In the genomic region with DNA sequence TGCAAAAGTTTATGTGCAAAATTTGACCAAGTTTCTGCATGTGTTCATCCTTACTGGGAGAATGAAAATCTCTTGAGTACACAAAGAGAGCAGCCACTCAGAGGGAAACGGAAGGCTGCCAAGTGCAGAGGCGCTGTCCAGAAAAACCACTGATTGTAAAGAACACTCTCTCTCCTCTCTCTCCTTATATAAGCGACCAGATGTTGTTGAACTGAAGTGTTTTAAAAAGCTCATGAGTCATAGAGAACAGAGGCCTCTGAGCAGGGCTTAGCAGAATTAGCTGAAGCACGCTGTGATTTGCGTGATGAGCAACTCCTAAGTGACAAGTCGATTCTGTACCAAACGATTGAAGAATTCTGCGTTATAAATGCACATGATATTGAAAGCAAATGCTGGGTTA, we compare ENCODE assay signal across 9 mouse cellular contexts.
DNase-seq lines count a peak whose midpoint lies in the region; ATAC-seq and TF ChIP-seq lines count a peak whose summit lies in the region.
"Had no signal": no experiment of that assay in that cellular context is flagged by ENCODE, and none has a peak within 500 bp of the region (broad histone marks: within the 10 kb centered on the region; RNA-seq: fewer than 3 reads in every experiment).

No protein-coding gene starts in this region.

- WGBS in forebrain, embryonic 11.5 days, result 65% methylated on average over 8 of the region's 8 CpGs
- WGBS in forebrain, embryonic 10.5 days, result 77% methylated on average over 8 of the region's 8 CpGs
- WGBS in cerebellum, adult 2 months, result 31% methylated on average over 8 of the region's 8 CpGs

- no peak for TF ChIP-seq POLR2A in cerebellum, adult 2 months (IDR thresholded peaks at IDR 0.05; ENCODE audit: borderline replicate concordance, insufficient read depth, low read length)

- intact Hi-C loops in gastrocnemius, postnatal 14 days (cut with DNase I; ENCODE audit: low total_unique reads), result no loop called here

- no peak overlapping the region for H3K9ac ChIP-seq in forebrain, embryonic 11.5 days (ENCODE audit: low read length)
- H3K9ac ChIP-seq: embryonic facial prominence, embryonic 13.5 days had no signal

- H3K4me2 ChIP-seq in forebrain, embryonic 11.5 days (ENCODE audit: low read depth, low read length, severe bottlenecking), result no peak overlapping the region
- H3K4me2 ChIP-seq: embryonic facial prominence, embryonic 13.5 days had no signal

- H3K9me3 ChIP-seq in forebrain, embryonic 11.5 days (ENCODE audit: control insufficient read depth, low read length), result no peaks in the 10 kb centered on the region
- no peaks in the 10 kb centered on the region for H3K9me3 ChIP-seq in forebrain, embryonic 10.5 days

- H3K36me3 ChIP-seq in forebrain, embryonic 11.5 days (ENCODE audit: control insufficient read depth, insufficient read depth, low read length), result no peaks in the 10 kb centered on the region
- no peaks in the 10 kb centered on the region for H3K36me3 ChIP-seq in forebrain, embryonic 10.5 days (replicated peaks)
- H3K36me3 ChIP-seq: embryonic facial prominence, embryonic 13.5 days had no signal

- no peaks in the 10 kb centered on the region for H3K27me3 ChIP-seq in forebrain, embryonic 11.5 days (ENCODE audit: control insufficient read depth, insufficient read depth, low read length)
- 0 out of 2 replicates have a peak, but pooled peaks cover 3% of the 10 kb centered on the region for H3K27me3 ChIP-seq in forebrain, embryonic 10.5 days (ENCODE audit: poor library complexity, severe bottlenecking)
- H3K27me3 ChIP-seq in cerebellum, adult 2 months (ENCODE audit: control insufficient read depth, insufficient read depth, low read length), result no peaks in the 10 kb centered on the region
- H3K27me3 ChIP-seq: embryonic facial prominence, embryonic 13.5 days had no signal

- DNase-seq in forebrain, embryonic 11.5 days (ENCODE audit: low spot score), result no peak
- no peak for DNase-seq in forebrain, embryonic 10.5 days (ENCODE audit: extremely low spot score, low spot score)
- peak; percentile 88 for DNase-seq in Muller cell, postnatal 12 days (ENCODE audit: inconsistent ontology term)
- DNase-seq in gastrocnemius, postnatal 14 days, result peak; percentile 57
- DNase-seq in left cerebral cortex, adult 9 months (ENCODE audit: low spot score in 2 of 2), result peak; percentile 74 to 90
- DNase-seq in right cerebral cortex, postnatal 10 days (ENCODE audit: low spot score in 2 of 2), result peak; percentile 72 to 75
- no peak for DNase-seq in embryo, embryonic 10.5 days (ENCODE audit: low spot score)
- DNase-seq in cerebellum, adult 2 months, result no peak

- no peak overlapping the region for H3K4me3 ChIP-seq in forebrain, embryonic 11.5 days (ENCODE audit: low read depth, low read length)
- H3K4me3 ChIP-seq in forebrain, embryonic 10.5 days, result no peak overlapping the region
- H3K4me3 ChIP-seq in cerebellum, adult 2 months (replicated peaks; ENCODE audit: insufficient read depth, low read depth, low read length), result no peak overlapping the region
- H3K4me3 ChIP-seq: embryonic facial prominence, embryonic 13.5 days had no signal

- H3K27ac ChIP-seq in forebrain, embryonic 11.5 days (ENCODE audit: low read depth, low read length), result no peak overlapping the region
- H3K27ac ChIP-seq in forebrain, embryonic 10.5 days, result no peak overlapping the region
- no peak overlapping the region for H3K27ac ChIP-seq in cerebellum, adult 2 months (ENCODE audit: insufficient read depth, low read length)
- H3K27ac ChIP-seq: embryonic facial prominence, embryonic 13.5 days had no signal

- H3K4me1 ChIP-seq in forebrain, embryonic 11.5 days (replicated peaks; ENCODE audit: control insufficient read depth, insufficient read depth, low read length), result peaks cover 2% of the 10 kb centered on the region; the same call in 1 of the 2 replicates
- H3K4me1 ChIP-seq in forebrain, embryonic 10.5 days, result peaks cover 12% of the 10 kb centered on the region; the same call in 1 of the 2 replicates
- H3K4me1 ChIP-seq in cerebellum, adult 2 months (ENCODE audit: control insufficient read depth, insufficient read depth, low read length), result no peaks in the 10 kb centered on the region

- ATAC-seq in forebrain, embryonic 11.5 days (replicated peaks; ENCODE audit: low FRiP score), result peak; percentile 55

- no peak for TF ChIP-seq CTCF in cerebellum, adult 2 months (IDR thresholded peaks at IDR 0.05; ENCODE audit: borderline replicate concordance, insufficient read depth, low read depth, low read length)

Comparison
In these comparisons a context has a peak if more than half of its experiments do, and no peak if none do; other contexts are left out.
1. DNase-seq: peak in Muller cell, postnatal 12 days (single experiment), gastrocnemius, postnatal 14 days (single experiment), left cerebral cortex, adult 9 months (2 of 2) and right cerebral cortex, postnatal 10 days (2 of 2); none in forebrain, embryonic 11.5 days (single experiment), forebrain, embryonic 10.5 days (single experiment), embryo, embryonic 10.5 days (single experiment) and cerebellum, adult 2 months (0 of 2).